Mouse (Mus musculus): ENCODE data around the gene Ryk. TPM values are rescaled to one million over a fixed set of nuclear protein-coding genes. Genes with fewer than 3 reads are reported as not detected.

Gene Ryk
- total RNA-seq (2022): 10 to 100 TPM; 39.8 to 52.7 (median 43.4) TPM

DNA sequence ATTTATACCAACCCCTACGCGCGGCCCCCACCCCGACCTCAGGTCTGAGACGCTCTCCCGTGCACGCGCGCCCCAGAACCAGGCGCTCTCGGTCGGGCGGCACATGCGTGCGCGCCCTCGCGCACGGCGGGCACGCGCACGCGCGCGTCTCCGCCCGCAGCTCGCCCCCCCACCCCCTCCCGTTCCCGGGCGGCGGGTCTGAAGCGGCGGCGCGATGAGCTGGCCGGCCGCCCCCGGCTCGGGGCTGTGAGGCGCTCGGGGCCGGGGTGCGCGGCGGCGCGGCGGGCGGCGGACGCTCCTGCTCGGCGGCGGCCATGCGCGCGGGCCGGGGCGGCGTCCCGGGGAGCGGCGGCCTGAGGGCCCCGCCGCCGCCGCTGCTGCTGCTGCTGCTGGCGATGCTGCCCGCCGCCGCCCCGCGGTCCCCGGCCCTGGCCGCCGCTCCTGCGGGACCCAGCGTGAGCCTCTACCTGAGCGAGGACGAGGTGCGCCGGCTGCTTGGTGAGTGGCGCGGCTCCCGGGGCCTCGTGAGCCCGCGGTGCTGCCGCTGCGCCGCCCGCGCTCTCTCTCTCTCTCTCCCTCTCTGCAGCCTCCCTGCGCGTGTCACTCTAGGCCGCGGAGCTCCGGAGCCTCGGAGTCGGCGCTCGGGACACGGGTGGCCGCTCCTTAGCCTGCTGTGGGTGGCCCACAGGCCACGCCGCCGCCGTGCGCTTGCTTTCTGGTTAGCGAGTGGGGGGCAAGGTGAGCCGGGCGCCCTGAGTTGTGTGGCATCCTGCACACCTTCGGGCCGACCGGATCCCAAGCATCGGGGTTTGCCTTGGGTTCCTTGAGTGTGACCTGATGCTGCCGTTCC is at the start of gene Ryk:
Gene Ryk (plus strand): TSS at position 176 of the 850 bp plus-strand sequence.
- DNase-seq (ENCODE audit: low spot score in 2 of 2): peak; percentile 55 to 72

DNA sequence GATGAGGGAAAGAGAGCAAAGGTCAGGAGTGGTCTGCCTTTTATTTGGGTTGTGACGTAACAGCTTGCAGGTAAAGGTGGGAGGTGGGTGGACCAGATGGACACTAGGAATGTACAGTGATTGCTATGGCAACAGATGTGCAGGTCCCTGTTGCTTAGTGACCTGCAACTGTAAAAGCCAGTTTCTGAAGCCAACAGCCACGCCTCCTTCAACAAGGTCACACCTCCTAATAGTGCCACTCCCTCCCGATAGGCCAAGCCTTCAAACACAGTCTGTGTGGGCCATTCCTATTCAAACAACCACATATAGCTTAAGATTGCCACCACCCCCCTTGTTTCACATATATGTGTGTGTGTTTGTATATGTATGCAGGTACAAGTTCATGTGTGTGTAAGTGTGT is 45.2 kb upstream of the Ryk start:
- DNase-seq (ENCODE audit: low spot score in 2 of 2): no peak

DNA sequence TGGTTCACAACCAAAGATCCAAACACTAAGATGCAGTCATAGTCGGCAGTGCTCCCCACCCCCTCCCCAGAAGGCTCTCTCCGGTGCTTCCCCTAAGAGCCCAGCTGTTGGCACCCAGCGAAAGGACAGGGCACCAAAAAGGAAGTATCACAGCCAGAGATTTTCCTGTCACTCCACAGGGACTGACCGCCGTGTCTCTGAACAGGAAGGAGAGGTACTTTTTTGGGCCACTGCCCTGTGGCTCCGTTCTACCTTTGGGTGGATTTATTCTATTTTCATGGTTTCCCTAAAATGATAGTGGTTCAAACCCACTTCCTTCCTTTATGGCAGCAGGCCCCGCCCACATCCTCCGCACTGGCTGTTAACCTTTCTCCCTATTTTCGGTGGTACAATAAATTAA is 42.9 kb upstream of the Ryk start:
- DNase-seq (ENCODE audit: low spot score in 2 of 2): no peak

DNA sequence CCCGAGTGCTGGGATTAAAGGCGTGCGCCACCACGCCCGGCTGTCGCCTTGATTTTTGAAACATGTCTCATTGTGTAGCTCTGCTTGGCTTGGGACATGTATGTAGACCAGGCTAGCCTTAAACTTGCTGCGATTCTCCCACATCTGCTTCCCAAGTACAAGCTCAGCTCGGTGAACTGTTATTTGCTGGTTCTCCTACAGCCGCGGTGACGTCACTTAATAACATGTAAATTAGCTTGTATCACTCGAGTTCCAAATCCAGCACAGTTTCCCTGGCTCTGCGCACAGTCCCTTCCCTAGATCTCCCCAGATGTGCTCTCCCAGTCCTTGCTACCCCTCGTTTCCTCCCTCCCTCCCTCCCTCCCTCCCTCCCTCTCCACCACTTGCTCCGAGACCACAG is 41.9 kb upstream of the Ryk start:
- no peak for DNase-seq (ENCODE audit: low spot score in 2 of 2)

DNA sequence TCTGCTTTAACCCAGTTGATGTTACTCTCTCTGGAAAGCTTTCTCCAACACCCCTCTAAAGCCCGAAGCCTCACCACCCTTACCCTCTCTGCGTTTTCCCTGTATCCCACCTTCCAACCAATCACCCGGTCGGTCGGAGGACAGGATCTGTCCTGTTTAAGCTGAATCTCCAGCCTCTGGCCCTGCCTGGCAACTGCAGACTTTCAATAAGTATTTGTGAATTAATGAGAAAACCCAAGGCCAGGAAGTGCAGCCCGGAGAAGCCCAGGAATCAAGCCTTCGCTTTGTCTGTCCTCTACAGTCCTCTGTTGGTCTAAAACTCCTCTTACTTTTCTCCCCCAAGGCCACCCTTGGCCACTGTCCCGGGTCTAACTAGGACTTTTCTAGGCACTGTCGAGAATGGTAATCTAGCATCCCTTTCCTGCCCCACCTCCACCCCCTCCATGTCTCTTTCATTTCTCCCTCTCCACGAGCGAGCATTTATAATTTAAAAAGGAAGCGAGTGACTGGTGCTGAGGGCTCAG is 41.4 kb upstream of the Ryk start:
- DNase-seq (ENCODE audit: low spot score in 2 of 2): no peak

DNA sequence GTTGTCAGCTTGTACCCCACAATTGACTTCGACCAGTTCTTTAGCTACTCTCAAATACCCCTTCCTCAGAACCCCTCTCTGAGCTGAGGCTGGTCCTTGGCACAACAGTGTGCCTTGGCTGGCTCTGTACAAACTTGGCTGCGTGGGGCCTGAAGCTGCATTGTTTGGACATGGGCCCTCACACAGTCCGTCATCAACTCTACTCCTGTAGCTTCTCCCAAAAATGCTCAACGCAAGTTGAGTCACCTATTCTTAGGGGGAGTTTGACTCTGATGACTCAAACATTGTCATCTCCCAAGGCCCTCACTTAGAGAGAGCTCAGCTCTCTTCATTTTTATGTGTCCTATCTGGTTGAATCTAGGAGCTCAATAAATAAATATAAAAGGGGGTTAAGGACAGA is 36.3 kb upstream of the Ryk start:
- no peak for DNase-seq (ENCODE audit: low spot score in 2 of 2)

DNA sequence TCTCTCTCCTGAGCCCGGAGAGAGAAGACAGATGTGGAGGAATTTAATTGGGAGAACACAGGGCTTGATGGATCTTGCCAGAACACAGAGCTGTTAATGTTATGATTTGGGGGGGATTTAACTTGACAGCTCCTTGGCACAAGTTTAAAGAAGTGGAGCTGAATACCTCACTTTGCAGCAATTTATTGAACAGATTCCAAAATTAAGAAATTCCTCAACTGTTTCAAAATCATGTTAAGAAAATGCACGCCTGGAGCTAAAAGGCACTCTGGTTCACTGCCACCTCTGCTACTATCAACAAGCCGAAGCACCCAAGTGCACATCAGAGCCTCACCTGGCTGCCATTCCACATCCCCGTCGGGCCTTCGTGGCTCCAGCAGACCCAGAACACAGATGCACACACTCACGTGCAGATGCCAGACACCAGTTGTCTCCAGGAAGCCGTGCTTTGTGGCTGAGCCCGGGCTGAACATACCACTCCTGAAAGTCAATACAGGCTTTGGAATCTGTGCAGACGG is 28.6 kb upstream of the Ryk start:
- DNase-seq (ENCODE audit: low spot score in 2 of 2): no peak

DNA sequence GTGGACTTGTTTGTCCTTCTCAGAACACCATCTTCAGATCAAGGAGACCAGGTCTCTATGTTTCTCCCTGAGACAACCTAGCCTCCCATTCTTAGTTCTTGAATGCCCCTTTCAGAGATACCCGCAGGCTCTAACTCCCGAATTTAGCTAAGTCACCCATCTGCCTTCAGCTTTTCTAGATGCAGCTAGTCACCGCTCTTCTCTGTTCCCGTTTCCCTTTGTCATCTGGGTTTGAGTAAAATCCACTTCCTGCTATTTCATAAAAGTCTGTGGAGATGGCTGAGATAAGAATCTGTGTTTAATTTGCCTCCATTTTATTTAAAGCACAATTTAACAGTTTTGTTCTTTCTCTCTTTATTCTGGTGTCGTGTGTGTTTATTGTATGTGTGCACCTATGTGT is 23.5 kb upstream of the Ryk start:
- no peak for DNase-seq (ENCODE audit: low spot score in 2 of 2)

DNA sequence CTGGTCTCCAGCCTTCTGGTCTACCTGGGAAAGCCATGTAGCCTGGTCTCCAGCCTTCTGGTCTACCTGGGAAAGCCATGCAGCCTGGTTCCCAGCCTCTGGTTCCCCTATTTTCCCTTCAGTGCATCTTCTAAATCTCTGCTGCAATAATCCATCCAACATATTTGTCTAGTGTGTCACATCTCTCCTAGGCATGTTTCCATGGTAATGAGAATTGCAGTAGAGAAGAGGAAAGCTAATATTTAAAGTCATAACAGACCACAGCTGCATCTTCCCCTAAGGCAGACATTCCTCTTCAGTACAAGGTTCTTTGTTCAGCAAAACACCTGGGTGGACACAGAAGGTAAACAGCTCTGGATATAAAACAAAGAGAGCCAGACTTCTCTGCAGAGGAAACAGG is 16.5 kb upstream of the Ryk start:
- DNase-seq (ENCODE audit: low spot score in 2 of 2): no peak

DNA sequence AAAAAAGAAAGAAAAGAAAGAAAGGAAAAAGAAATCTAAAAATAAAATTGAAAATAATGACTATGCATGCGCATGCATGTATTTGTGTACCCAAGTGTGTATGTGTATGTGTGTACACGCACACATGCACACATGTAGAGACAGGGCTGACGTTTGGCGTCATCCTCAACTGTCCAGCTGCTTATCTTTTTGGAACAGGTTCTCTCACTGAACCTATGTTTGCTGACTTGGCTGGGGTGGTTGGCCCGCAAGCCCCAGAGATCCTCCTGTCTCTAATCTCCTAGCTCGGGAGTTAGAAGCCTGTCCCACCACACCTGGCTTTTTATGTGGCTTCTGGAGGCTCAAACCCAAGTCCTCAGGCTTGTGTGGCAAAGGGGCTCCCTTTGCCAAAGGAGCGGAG is 6.1 kb upstream of the Ryk start:
- DNase-seq (ENCODE audit: low spot score in 2 of 2): no peak

DNA sequence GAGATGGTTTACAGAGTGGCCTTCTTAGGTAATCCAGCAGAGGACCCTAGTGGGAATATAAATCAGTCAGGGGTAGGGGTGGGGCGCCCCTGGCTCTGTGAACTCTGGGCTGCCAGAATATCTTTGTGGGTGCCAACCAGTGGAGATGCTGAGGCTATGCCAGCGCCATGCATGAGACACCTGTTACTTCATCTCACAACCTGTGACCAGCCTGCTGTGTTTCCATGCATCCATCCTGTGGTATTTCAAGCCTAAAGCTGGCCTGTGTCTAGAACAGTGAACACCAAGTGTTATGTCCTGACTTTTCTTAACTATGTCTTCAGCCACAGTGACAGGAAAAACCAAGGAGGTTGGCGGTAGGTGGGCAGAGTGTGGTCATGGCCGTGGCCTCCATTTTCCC is 3.2 kb upstream of the Ryk start:
- DNase-seq (ENCODE audit: low spot score in 2 of 2): no peak

DNA sequence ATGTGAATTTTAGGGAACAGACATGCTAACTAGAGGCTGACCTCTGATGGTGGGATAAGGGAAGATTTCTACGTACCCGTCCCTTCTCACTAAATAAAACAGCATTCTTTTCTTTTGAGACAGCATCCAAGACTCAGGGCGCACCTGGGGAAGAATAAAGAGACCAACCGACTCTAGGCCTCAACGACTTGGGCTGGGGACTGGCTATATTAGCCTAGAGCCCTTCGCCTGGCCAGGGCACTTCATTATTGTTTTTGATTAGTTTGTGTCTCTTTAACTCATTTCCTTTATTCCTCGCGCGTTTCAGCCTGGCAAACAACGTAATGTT is 339 bp upstream of the Ryk start:
- no peak for DNase-seq (ENCODE audit: low spot score in 2 of 2)

DNA sequence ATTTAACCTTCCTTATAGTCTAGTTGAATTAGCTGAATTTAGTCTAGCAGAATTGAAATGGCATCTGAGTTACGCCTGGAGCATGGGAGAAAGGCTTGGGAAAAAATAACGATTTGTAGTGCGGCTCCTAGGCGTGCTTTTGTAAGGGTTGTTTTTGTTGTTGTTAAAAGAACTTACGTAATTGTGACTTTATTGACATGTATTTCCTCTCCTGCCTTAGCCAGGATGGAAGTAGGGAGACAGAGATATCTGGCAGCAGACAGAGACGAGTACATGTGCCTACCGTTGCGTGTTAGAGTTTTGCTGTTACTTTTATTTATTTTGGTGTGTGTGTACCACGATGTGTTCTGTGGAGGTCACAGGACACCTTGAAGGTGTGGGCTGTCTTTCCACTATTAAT is 1.6 kb downstream of the Ryk start:
- no peak for DNase-seq (ENCODE audit: low spot score in 2 of 2)

DNA sequence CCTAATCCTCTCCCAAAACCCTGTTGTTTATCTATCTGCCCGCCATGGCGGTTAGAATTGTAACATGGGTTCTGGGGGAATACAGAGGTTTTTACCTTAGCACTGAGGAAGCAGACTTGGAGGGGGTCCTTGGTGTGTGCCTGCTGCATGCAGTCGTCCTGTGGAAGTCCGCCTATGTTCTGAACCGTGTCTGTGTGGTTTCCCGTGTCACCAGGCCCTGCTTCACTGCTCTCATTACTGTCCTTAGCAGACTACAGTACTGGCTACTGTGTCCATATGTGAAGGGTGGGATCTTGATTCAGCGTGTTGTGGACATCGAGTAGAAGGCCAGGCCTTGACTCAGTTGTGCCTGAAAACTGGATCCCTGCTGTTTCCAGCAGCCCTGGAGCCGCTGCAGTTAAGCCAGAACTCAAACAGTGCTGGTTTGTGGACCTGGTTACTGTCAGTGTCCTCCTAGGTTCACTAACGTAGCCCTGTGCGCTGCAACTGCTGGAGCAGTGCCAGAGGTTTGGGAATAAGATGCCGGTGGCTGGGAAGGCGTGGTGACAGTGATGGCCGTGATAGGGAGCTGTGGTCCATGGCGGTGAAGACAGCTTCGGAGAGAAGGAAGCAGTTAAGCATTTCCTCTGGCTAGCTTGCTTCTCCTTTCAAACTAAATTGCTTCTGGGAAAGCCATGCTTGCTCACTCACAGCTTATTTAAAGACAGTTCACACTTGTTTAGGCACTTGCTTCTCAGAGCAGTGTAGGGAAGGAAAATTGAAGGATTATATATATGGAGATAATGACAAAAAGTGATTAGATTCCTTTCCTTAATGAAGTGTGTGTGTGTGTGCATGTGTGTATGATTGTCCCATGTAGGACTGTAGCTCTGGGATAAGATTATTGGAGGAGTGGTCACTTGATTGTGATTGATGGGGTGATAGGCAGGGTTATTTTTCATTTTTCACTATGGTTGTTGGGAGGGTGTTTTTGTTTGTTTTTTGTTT is 6.4 kb downstream of the Ryk start:
- DNase-seq (ENCODE audit: low spot score in 2 of 2): no peak

DNA sequence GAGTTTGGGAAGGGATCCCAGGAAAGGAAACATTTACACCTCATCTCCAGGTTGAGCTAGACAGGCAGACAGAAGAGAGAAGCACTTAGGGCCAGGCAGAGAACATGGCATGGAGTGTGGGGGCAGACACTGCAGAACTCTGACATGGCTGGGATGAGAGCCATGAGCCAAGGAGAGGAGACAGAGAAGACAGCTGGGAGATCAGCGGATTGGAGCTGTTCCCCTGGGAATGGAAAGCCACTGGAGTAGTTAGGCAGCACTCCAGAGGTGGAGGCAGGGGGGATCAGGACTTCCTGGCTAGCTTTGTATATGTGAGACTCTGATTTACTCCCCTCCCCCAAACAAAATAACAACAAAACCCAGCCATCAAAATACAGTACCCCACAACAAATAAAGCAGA is 7.1 kb downstream of the Ryk start:
- no peak for DNase-seq (ENCODE audit: low spot score in 2 of 2)

DNA sequence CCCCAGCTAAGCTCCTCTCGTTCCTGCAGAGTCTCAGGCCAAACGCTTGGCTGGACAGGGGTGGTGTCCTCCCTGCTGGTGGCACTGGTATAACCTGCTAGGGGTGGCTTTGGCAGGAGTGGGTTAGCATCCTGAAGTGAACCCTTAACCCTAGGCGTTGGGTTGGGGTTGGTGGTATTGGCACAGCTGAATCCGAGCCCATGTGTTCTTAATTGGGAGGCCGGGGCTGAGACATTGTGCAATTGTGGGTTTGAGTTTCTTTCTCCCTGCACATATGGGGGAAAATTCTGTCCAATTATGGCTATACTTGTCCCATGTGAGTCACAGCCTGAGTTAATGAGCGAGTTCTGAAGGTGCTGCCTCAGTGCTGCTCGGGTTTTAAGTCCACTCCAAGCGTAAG is 7.8 kb downstream of the Ryk start:
- DNase-seq (ENCODE audit: low spot score in 2 of 2): no peak

DNA sequence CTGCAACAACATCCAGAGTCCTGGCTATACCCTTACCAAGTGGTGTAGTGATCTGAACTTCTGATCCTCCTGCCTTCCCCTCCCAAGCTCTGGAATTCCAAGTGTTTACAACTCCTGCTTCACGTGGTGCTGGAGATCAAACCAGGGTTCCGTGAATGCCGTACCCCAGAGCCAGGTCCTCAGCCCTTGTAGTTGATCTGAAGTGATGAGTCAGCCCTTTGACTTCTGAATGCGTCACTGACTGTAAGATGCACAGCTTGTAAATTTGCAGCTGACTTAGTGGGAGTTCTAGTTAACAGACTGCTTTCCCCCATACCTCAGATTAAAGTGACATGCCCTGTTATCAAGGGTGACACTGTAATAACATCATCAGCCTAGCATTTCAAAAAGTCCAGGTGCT is 8.9 kb downstream of the Ryk start:
- DNase-seq (ENCODE audit: low spot score in 2 of 2): no peak

DNA sequence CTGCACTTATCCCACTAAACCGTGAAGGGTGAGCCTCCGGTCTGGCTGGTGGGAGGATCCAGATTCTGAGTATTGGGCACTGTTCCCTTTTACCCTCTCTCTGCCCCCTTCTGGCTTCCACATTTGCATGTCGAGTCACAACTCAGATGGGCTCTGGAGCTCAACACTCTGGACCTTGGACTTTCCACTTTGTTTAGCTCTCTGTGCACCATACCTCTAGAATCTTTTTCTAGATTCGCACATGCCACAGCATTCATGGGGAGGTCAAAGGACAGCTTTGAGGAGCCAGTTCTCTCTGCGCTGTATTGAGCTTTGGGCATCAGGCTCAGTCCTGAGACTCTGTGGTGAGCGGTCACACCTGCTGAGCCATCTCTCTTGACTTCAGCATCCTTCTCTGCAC is 11.1 kb downstream of the Ryk start:
- no peak for DNase-seq (ENCODE audit: low spot score in 2 of 2)

DNA sequence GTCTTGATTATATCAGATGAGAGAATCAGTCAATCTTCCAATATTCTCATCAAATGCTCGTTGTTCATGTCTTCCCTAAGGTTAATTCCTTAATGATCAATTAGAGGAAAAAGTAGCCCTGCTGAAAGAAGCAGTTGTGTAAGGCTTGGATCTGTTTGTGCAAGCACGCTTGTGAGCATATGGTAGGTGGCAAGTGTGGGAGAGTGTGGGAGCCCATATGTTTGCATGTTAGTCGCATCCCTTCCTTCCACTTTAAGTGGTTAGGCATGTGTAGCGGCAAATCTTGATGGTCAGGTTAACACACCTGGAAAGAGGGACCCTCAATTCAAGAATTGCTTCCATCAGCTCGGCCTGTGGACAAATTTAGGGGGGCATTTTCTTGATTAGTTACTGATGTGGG is 11.6 kb downstream of the Ryk start:
- DNase-seq (ENCODE audit: low spot score in 2 of 2): no peak

DNA sequence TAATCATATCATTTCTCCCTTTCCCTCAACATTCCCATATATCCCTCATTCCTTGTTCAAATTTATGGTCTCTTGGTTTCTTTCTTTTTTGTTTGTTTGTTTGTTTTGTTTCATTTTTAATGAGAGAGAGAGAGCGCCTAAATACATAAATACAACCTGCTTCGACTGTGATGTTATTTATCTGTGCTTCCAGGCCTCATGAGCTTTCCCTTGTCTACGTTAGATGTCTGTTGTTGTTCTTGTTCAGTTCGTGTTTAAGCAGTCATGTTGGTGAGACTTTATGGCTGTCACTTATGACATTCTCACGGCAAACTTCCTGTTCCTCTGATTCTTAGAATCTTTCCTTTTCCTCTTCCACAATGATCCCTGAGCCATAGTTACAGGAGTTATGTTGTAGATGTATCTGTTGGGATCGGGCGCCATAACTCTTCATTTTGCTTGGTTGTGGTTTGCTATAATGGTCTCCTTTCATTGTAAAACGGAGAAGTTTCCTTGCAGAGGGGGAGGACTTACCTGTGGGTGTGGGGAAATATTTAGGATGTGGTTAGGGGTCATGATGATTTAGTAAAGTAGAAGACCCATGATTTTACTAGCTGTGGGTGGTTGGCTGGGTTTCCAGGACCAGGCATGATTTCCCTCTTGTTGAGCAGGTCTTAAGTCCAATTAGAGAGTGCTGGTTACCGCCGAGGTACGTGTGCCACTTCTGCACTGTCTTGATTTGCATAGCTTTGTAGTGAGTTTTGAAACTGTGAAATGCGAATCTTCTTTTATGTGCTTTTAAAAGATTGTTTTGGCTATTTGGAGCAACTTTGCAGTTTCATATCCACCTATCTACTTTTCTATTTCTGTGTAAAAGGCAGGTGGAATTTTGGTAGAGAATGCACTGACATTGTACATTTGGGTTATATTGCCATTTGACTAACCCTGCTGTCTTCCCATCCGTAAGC is 17.6 kb downstream of the Ryk start:
- DNase-seq (ENCODE audit: low spot score in 2 of 2): no peak

DNA sequence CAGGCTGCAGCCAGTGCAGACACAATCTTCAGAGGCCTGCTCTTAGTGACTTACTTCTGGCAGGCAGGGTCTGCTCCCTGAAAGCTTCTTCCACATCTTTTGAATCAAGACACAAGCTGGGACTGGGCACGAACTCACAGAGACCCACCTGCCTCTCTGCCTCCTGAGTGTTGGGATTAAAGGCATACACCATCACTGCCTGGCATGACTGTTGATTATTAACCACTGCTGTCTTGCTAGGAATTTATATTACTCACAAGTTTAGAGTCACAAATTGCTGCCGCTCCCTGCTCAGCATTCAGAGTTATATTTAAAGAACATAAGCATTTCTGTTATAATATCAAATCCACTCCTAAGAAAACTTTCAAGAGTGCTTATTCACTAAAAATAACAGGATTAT is 23.1 kb downstream of the Ryk start:
- no peak for DNase-seq (ENCODE audit: low spot score in 2 of 2)

Measured in layer of hippocampus, adult 8-10 months (tissue).